Mouse (Mus musculus) forebrain, embryonic 16.5 days (tissue): ENCODE measurements around the gene Npcd. TPM values are rescaled to one million over a fixed set of nuclear protein-coding genes. Genes with fewer than 3 reads are reported as not detected.

ENCODE experiments used
- ATAC-seq: fragments of 200-750 bp; cut with Nextera tagmentation; 2 replicates; pipeline ENCODE4 v1.8.0; 2017; ENCODE audit warnings: mild to moderate bottlenecking, moderate library complexity
- H3K27ac ChIP-seq: fragments of 300-500 bp; sonication (generic); 2 replicates; pipeline ENCODE4 v1.5.1; 2014; ENCODE audit warnings: low read length, control low read depth
- H3K27me3 ChIP-seq: fragments of 300-500 bp; sonication (generic); replicated peaks from 2 replicates; pipeline ENCODE4 v1.6.1; 2014; ENCODE audit warnings: low read length; ENCODE audit not compliant: control insufficient read depth, insufficient read depth
- H3K36me3 ChIP-seq: fragments of 300-500 bp; sonication (generic); 2 replicates; pipeline ENCODE4 v1.6.1; 2014; ENCODE audit not compliant: control insufficient read depth, insufficient read depth
- H3K4me1 ChIP-seq: fragments of 300-500 bp; sonication (generic); replicated peaks from 2 replicates; pipeline ENCODE4 v1.6.1; 2014; ENCODE audit warnings: low read length; ENCODE audit not compliant: control insufficient read depth, insufficient read depth
- H3K4me2 ChIP-seq: fragments of 300-500 bp; sonication (generic); 2 replicates; pipeline ENCODE4 v1.6.1; 2014; ENCODE audit warnings: mild to moderate bottlenecking, low read length, control low read depth
- H3K4me3 ChIP-seq: fragments of 300-500 bp; sonication (generic); replicated peaks from 2 replicates; pipeline ENCODE4 v1.5.1; 2014; ENCODE audit warnings: mild to moderate bottlenecking, low read length, control low read depth
- H3K9ac ChIP-seq: fragments of 300-500 bp; sonication (generic); replicated peaks from 2 replicates; pipeline ENCODE4 v1.6.1; 2014; ENCODE audit warnings: low read depth, low read length, control low read depth
- H3K9me3 ChIP-seq: fragments of 300-500 bp; sonication (generic); 2 replicates; pipeline ENCODE4 v1.6.1; 2016; ENCODE audit warnings: low read length; ENCODE audit not compliant: control insufficient read depth
- WGBS: fragments of 180-500 bp; shearing (Covaris S2); extraction: QIAGEN DNeasy Blood & Tissue Kit; methylation state at CpG from one replicate; pipeline ENCODE4 v1.1.7; 2014; 5-methylcytosine and 5-hydroxymethylcytosine counted together
- polyA plus RNA-seq: library from polyadenylated mRNA; unstranded; fragments of >200 nt; fragmentation: Nextera tagmentation; extraction: Ambion mirVana; gene quantifications from 2 replicates; pipeline ENCODE4 v1.2.1, GENCODE M21; 2015

Gene Npcd
- polyA plus RNA-seq, 1 experiment from 2014 or later: not detected

- Histone ChIP-seq H3K36me3 (0 out of 2 replicates have a peak, but pooled peaks cover 2% of the 10 kb centered on the region), H3K4me2 (no peak overlapping the region), H3K9ac (no peak overlapping the region), H3K4me3 (no peak overlapping the region), H3K27ac (no peak overlapping the region), H3K9me3 (no peaks in the 10 kb centered on the region), H3K27me3 (no peaks in the 10 kb centered on the region), H3K4me1 (peaks cover 25% of the 10 kb centered on the region)
- 94% methylated on average over 11 of the region's 11 CpGs for WGBS
- ATAC-seq: no peak
These were observed 90.0 kb downstream of the Npcd start for GRCm38 (mm10) chr15:79744001-79744400.

GRCm38 (mm10) chr15:79742706-79743023 lies 91.4 kb downstream of the Npcd start:
- peak overlapping the region; percentile 24 for H3K27ac ChIP-seq
- peaks cover 27% of the 10 kb centered on the region for H3K4me1 ChIP-seq
- H3K36me3 ChIP-seq: peaks cover 6% of the 10 kb centered on the region
- peak overlapping the region; percentile 71 for H3K4me3 ChIP-seq
- no peaks in the 10 kb centered on the region for H3K9me3 ChIP-seq
- no peak; the same call in 1 of the 2 replicates for ATAC-seq
- peak overlapping the region; percentile 81 for H3K9ac ChIP-seq
- peak overlapping the region; percentile 76 for H3K4me2 ChIP-seq
- under 1% methylated on average over 23 of the region's 23 CpGs for WGBS
- no peaks in the 10 kb centered on the region for H3K27me3 ChIP-seq

- peak; percentile 97 for ATAC-seq
- WGBS: under 1% methylated on average over 91 of the region's 93 CpGs
- peak within 1 kb of the TSS; percentile 59 for H3K27ac ChIP-seq
- H3K4me2 ChIP-seq: peak within 1 kb of the TSS; percentile 76
- H3K4me1 ChIP-seq: peaks cover 27% of the 10 kb centered on the region
- peak within 1 kb of the TSS; percentile 71 for H3K4me3 ChIP-seq
- H3K27me3 ChIP-seq: no peaks in the 10 kb centered on the region
- no peaks in the 10 kb centered on the region for H3K9me3 ChIP-seq
- H3K9ac ChIP-seq: peak within 1 kb of the TSS; percentile 81
- peaks cover 11% of the 10 kb centered on the region for H3K36me3 ChIP-seq
These were observed 91.9 kb downstream of the Npcd start, which contains the start of gene Sun2 for GRCm38 (mm10) chr15:79741921-79742705. Gene Sun2, minus strand, starts transcription at chr15:79742536.

GRCm38 (mm10) chr15:79741173-79741858 lies 92.7 kb downstream of the Npcd start:
- Histone ChIP-seq H3K9me3 (no peaks in the 10 kb centered on the region), H3K4me3 (peak overlapping the region; percentile 71), H3K9ac (peak overlapping the region; percentile 81), H3K27ac (no peak overlapping the region), H3K4me1 (peaks cover 27% of the 10 kb centered on the region), H3K4me2 (peak overlapping the region; percentile 76), H3K36me3 (peaks cover 19% of the 10 kb centered on the region), H3K27me3 (no peaks in the 10 kb centered on the region)
- 26% methylated on average over 14 of the region's 14 CpGs for WGBS
- no peak for ATAC-seq

GRCm38 (mm10) chr15:79740739-79741138 lies 93.3 kb downstream of the Npcd start:
- Histone ChIP-seq H3K27ac (no peak overlapping the region), H3K4me3 (peak overlapping the region; percentile 71), H3K9me3 (no peaks in the 10 kb centered on the region), H3K27me3 (no peaks in the 10 kb centered on the region), H3K4me1 (peaks cover 27% of the 10 kb centered on the region), H3K9ac (no peak overlapping the region), H3K36me3 (peaks cover 19% of the 10 kb centered on the region), H3K4me2 (peak overlapping the region; percentile 76)
- no peak for ATAC-seq
- WGBS: 87% methylated on average over 3 of the region's 3 CpGs

Other genes starting within 250 kb of the Npcd start
- 0.84 and 0.94 TPM in 2 replicates for gene Dmc1, start 229.1 kb downstream of the Npcd start, polyA plus RNA-seq
- gene Fam227a, start 175.3 kb downstream of the Npcd start, polyA plus RNA-seq: 3.9 and 4.5 TPM in 2 replicates
- 116 and 117 TPM in 2 replicates for gene Cby1, start 175.0 kb downstream of the Npcd start, polyA plus RNA-seq
- 249 and 262 TPM in 2 replicates for gene Tomm22, start 163.4 kb downstream of the Npcd start, polyA plus RNA-seq
- 24.5 and 25.2 TPM in 2 replicates for gene Josd1, start 146.3 kb downstream of the Npcd start, polyA plus RNA-seq
- 55.7 and 56.5 TPM in 2 replicates for gene Gtpbp1, start 143.4 kb downstream of the Npcd start, polyA plus RNA-seq
- gene Sun2, start 91.7 kb downstream of the Npcd start, polyA plus RNA-seq: 8.9 and 9.9 TPM in 2 replicates
- 87.9 and 89.5 TPM in 2 replicates for gene Dnal4, start 56.4 kb downstream of the Npcd start, polyA plus RNA-seq
- 19.2 and 24.7 TPM in 2 replicates for gene Nptxr, start 29.5 kb downstream of the Npcd start, polyA plus RNA-seq
- 49.3 and 53.2 TPM in 2 replicates for gene Cbx6, start 451 bp upstream of the Npcd start, polyA plus RNA-seq
- gene Apobec3, start 57.4 kb upstream of the Npcd start, polyA plus RNA-seq: 6.7 and 8.5 TPM in 2 replicates
- 3.0 and 4.0 TPM in 2 replicates for gene Cbx7, start 136.9 kb upstream of the Npcd start, polyA plus RNA-seq
- 3.4 and 3.6 TPM in 2 replicates for gene Pdgfb, start 180.7 kb upstream of the Npcd start, polyA plus RNA-seq